Mouse (Mus musculus): ENCODE results near the gene Rab1a.

DNA sequence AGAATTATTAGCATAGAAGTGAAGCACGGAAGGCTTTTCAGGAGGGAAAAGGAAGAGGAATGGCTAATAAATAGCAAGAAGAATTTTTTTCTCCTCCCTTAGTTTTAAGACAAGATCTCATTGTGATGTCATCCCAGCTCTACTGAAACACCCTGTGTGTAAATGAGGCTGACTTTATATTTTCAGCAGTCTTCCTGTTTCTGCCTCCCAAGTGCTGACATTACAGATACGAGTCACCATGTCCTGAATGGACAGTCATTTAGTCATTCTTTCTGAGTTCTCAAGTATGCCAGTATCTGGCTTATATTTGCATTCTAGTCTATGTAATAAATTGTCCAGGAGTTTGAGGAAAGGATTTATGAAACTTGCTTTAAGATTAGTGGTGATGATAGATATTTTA lies 3.1 kb downstream of the Rab1a start:
- TF ChIP-seq CTCF (IDR thresholded peaks at IDR 0.05; ENCODE audit: insufficient read depth, low read length): no peak
- TF ChIP-seq POLR2A (IDR thresholded peaks at IDR 0.05; ENCODE audit: borderline replicate concordance, extremely low read depth, low read depth, low read length): no peak
